Mouse (Mus musculus): ENCODE results near the gene Stum.

The Stum gene

GRCm38 (mm10) chr1:180492777-180493176, 9.5 kb upstream of the Stum start:
- no peak for DNase-seq

DNA sequence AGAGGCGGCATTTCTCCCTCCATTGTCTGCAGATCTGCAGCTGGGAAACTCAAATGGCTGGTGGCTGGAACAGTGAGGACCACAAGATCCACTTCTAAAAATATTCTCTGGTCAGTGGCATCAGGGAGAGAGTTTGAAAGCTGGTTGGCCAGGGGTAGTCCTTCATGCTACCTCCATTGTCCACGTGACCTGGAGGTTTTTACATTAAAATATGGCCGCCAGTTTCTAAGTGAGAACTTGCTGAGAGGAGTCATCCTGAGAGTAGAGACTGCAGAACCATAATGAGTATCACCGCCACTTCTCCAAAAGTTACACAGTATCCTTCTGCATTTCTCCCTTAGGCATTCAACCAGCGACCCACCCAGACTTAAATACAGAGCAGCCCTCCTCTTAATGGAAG, 2.0 kb upstream of the Stum start:
- no peak for DNase-seq

DNA sequence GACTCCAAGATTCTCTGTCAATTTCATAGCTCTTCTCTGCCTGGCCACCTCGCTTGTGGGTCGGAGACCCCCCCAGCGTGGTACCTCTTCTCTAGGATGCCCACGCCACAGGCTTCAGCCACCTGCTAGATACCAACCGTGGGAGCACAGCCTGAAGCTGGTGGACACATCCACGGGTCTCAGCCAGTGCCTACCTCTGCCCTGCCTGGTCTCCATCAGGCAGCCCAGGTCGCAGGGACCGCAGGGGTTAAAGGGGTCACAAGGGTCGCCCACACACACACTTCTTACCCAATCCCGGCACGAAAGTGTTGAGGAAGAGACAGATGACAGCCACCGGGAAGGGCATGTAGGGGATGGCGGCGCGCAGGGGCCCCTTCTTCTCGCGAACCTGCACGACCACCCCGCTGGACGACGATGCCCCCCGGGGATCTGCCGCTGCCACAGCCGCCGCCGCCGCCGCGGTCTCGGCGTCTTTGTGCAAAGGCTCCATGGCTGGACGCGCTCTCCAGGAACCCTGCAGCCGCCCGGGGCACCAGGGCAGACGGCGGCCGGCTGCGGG, 385 bp downstream of the Stum start:
- DNase-seq: no peak

DNA sequence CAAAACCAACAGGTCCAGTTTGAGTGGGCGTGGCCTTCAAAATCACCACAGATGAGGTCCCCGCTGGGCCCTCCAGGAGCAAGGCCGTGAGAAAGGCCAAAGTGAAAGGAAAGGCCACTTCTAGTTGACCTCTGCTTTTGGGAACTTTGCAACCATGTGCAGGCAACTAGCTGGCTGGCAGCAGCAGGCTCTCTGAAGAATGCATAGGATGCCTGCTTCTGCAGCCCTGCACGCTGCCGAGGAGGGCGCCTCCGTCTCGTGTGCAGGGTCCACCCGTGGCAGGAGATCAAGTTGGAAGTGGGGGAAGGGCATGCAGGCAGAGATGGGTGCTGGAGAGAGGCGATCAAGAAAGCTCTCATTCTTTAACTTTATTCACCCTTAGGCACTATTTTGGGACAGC, 1.3 kb downstream of the Stum start:
- DNase-seq: no peak

DNA sequence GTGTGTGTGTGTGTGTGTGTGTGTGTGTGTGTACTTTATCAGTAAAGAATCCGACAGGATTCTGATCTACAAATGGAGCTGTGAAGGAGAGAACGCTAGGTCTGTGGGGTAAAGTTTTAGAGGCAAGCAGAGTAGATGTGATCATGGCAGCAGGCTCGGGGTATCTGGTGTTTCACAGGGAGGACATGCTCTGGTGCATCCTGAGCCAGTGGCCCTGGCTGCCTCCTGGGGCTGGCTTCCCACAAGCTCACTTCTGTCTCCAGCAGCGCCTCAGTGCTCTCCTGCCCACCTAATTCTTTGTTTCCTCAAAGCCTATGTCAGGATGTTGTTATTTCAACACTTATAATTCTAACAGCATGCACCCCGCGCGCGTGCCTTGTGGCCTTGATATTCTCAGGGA, 2.0 kb downstream of the Stum start:
- DNase-seq: no peak

DNA sequence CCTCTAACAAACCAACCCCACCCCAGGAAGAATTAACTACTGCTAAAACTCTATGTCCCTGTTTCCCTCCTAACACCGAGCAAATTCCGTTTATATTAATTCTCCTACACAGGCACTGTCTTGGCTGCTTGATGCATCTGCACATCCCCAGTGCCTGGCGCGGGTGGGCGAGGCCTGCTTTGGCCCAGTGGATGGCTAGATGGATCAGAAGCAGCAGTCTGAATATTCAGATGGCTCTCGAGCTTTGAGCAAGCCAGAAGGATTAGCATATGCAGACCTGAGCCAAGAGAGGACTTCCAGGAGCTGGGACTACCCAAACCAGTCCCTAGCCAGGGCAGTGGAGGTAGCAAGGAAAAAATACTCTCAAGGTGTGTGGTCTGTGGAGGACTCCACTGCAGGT, 3.0 kb downstream of the Stum start:
- no peak for DNase-seq

DNA sequence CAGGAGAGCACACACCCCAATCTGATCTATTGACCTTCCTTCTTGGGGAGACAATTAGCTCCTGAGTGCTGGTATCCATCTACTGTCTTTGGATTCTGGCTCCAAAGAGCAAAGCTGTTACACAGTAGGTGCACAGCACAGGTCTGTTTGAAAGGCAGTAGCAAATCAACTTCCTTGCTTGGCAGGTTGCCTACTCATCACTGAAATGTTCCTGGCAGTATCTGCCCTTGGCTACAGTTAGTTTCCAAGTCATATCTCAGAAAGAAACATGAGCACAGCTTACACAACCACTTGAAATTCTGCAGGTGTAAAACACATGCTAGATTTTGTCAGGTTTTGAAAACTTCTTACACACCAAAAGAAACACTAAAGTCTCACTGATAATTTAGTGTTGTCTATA, 9.7 kb downstream of the Stum start:
- DNase-seq: no peak

DNA sequence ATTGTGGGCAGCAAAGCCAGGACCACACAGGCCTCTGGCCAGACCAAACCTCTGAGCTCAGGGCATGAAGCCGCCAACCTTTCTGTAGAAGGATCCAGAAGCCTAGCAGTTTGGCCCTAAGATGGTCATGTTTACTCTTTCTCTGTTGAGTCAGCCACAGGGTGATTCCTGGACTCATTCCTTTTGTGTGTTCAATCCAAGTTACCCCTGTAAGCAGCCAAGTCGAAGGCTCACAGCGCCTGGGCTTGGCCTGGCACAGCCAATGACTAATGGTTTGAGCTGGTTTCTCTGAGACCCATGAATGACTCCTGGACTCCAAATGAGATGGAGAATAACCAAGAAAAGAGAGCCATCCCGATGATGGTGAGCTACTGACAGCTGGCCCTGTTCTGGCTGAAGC, 15.3 kb downstream of the Stum start:
- DNase-seq: no peak

DNA sequence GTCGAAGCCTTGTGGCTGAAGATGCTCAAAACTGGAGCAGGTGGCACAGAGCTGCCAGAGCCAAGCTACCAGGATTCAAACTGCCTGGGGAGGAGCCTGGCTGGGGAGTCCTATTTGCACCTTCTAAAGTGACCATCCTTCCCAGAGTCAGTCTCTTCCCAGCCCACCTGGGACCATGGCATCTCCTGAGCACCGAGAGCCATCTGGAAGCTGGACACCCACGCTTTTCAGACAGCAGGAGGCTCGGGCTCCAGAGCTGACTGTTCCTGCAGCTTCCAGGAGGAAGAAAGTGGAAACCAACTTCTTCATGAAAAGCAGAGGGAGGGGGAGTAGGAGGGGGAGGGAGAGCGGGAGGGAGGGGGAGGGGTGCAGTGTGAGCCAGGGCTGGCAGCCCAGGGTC, 17.7 kb downstream of the Stum start:
- DNase-seq: no peak

DNA sequence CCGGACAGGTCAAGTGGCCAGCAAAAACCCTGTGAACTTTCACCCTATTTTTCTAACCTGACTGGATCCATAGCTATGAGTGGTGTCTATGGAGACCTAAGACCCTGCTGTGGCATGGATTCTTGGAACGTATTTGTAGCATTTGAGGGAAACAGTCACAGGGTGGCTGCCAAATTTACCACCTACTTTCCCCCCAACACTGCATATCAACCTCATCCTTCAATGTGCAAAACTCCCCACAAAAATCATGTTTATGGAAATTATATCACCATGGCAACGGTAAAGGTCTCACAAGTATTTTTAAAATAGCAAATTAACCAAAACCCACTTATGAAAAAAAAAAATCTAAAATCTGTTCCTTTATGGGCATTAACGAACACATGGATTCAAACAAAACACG, 18.9 kb downstream of the Stum start:
- no peak for DNase-seq

DNA sequence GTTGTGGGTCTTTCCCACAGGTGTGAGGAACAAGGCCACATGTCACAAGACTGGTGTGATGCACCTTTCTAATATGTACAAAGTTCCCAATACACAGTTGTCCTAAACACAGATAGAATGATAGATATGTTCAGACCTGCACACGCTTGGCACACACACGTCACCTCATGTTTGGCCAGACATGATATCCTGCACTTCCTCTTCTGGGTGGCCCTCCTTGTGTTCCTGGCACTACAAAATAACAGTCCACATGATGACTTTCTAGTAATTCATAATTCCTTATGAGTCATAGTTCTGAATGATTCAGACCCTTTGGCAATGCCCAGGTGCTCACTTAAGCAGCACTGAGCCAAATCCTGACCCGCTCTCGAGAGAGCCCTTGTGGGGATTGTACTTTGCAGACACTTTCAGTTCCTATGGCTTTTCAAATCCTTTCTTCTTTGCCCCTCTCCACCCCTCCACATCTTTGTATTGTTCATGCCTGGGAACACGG, 20.3 kb downstream of the Stum start:
- DNase-seq: no peak

- no peak for DNase-seq
These were observed 20.9 kb downstream of the Stum start for GRCm38 (mm10) chr1:180462396-180462795.

- DNase-seq: no peak
These were observed 22.6 kb downstream of the Stum start for GRCm38 (mm10) chr1:180460721-180461120.

DNA sequence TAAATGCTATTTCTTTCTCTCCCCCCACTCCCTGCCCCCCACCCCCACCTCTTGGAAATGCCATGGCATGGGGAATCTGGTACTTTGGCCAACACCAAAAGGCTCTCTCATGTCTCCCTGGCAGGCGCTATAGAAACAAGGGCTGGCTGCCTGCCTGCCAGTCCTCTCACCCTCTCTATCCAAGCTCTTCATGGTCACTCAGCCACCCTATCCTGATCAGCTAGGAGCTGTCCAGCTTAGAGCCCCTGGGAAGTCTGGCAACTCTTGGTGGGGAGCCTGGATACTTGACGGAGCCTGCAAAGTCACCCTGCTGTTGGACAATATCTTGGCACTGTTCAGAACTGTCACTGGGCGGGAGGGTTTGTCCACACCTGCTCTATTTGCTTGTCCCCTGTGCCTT, 24.6 kb downstream of the Stum start:
- DNase-seq: no peak

GRCm38 (mm10) chr1:180458274-180458673, 25.0 kb downstream of the Stum start:
- no peak for DNase-seq

GRCm38 (mm10) chr1:180449641-180450040, 33.7 kb downstream of the Stum start:
- no peak for DNase-seq

- DNase-seq: no peak
These were observed 38.9 kb downstream of the Stum start for GRCm38 (mm10) chr1:180444411-180444810.

- no peak for DNase-seq
These were observed 43.8 kb downstream of the Stum start for GRCm38 (mm10) chr1:180439496-180439895.

- DNase-seq: no peak
These were observed 48.4 kb downstream of the Stum start for GRCm38 (mm10) chr1:180434925-180435324.

- DNase-seq: peak; percentile 69
These were observed 49.3 kb downstream of the Stum start for GRCm38 (mm10) chr1:180433796-180434566.

GRCm38 (mm10) chr1:180433098-180433538, 50.2 kb downstream of the Stum start:
- no peak for DNase-seq

DNA sequence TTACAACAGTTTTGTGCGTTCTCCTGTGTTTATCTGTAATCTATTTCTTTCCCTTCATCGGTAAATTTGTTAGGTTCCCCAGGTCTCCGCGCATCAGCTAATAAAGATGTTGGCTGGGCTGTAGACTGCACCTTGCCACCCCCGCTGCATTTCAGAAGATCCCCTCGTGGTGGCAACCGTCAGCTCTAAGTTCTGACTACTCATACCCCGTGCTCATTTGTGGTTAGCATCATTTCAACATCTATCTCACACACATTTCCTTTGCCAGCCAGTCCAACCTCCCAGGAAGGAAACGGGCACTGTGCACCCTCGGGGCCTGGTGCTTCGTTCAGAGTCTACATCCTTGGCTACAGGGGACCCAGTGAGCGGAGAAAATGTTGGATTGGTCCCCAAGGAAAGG, 51.5 kb downstream of the Stum start:
- DNase-seq: no peak

DNA sequence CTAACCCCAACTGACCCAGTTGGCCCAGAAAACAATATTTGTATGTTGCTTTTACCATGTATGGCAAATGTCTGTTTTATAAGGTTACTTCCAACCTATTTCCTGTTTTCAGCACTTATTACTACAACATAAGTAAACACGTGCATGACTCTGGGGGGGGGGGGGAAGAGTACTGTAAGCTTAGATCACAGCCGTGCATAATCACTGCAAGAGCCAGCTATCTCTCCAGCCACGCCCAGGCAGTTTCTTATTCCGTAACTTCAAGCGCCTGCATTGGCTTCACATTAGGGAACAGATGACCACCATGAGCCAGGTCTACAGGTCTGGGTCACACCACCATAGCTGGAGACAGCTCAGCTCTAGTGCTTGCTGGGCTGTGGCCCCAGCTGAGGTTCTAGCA, 53.5 kb downstream of the Stum start:
- no peak for DNase-seq

DNA sequence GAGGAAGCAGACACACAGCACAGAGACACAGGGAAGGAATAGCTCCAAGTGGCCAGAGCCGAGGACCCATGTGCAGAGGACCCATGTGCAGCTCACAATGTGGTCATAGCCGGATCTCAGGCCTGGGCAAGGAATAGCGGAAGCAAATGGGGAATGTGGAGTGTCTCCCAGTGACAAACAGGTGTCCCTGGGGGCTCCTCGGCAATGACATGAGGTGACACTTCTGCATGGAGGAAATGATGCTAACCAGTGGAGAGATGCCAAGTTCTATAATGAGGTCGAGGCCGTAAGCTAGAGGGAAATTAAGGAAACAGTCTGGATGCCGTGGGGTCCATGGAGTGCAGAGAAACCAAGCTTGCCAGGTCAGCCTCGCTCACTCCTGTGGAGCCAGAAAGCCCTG, 54.4 kb downstream of the Stum start:
- no peak for DNase-seq

All from cerebellum, adult 11 months (tissue).